Mouse (Mus musculus) urinary bladder, postnatal 36 days (tissue): Measurements from ENCODE around the gene Olfr1413.

Experiments used
- DNase-seq, 2 experiments: peaks; one replicate each; pipeline ENCODE4 v3.0.0; 2022; ENCODE audit warnings: low spot score in 2 of 2, mixed read lengths in 1 of 2

Gene Olfr1413

GRCm38 (mm10) chr1:92571022-92571421, at the start of gene Olfr1413:
TSS of gene Olfr1413 (plus strand) at chr1:92571322.
- no peak for DNase-seq

DNA sequence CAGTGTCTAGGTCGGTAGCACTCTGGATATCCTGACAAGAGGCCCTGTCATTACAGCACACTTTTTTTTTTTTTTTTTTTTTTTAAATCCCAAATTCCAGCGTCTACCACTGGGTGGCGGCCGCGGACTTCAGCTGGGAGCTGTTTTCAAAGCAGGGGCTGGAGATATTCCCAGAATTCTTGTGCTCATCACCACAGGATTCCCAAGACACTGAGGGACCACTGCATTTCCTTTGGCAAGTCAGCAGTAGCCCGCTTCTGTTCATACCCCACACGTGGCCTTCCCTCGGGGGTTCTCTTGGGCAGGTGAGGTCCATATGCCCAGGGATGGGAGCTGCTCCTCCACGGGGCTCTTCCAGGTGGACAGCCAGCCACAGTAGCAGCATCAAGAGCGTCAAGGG, 49.7 kb upstream of the Olfr1413 start:
- peak in 1 of 2 experiments; percentile 4 for DNase-seq

GRCm38 (mm10) chr1:92523764-92524163, 47.4 kb upstream of the Olfr1413 start:
- no peak for DNase-seq

DNA sequence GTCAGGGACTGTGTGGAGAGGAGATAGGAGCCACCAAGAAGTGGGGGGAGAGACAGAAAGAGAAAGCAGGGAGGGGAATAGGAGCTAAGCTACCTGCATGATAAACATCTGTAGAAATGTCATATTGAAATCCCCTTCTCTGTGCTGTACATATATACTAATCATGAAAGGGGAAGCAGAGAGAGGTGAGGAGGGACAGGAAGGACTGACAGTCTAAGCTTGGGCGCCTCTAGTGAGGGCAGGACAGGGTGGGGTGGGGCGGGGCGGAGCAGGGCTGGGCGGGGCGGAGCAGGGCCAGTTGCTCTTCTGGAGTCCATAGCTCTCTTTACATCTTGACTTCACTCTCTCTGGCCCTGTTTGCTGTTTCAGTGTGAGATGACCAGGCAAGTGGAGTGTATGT, 34.1 kb upstream of the Olfr1413 start:
- no peak for DNase-seq

GRCm38 (mm10) chr1:92539071-92539470, 32.1 kb upstream of the Olfr1413 start:
- no peak for DNase-seq

- no peak for DNase-seq
These were observed 25.2 kb upstream of the Olfr1413 start for GRCm38 (mm10) chr1:92545929-92546328.

DNA sequence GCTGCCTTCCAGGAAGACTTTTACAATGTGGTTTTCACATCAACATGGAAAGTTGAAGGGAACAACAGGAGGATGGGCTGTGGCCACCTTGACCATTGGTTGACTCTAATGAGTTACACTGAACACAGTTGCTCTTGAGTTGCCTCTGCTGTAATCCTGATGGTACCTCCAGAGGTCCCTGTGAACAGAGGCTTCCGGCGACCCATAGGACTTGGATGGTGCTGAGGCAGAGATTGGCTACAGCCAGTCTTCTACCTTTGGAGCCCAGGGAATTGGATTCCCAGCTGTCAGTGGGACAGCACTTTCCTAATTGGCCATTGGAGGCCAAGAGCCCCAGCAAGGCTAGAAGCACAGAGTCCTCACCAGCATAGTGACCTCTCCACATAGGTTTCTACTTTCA, 14.4 kb downstream of the Olfr1413 start, which contains the start of gene Olfr1412:
Gene Olfr1412 (plus strand): TSS at position 301 of the 400 bp plus-strand sequence.
- no peak for DNase-seq

- no peak for DNase-seq
These were observed 23.0 kb downstream of the Olfr1413 start, which contains the start of gene Olfr1411 for GRCm38 (mm10) chr1:92594111-92594510. TSS of gene Olfr1411 (plus strand) at chr1:92594411.

- DNase-seq: no peak
These were observed 24.9 kb downstream of the Olfr1413 start for GRCm38 (mm10) chr1:92596019-92596418.

DNA sequence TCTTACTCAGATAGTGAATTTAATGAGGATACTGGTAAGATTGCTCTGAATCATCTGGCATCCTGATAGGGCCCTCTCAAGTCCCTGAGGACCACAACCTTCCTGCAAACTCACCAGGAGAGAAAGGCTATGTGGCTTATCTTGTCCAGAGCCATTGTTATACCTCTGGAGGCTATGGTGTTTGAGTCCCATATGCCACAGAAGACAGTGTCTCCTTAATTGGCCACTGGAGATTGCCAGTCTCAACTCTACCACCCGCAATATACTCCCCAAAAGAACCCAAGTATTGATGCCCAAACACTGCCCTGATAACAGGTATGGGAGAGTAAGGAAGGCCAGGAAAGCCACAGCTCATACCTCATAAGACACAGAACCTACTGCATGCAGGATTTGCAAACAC, 34.4 kb downstream of the Olfr1413 start, which contains the start of gene Olfr1410:
Gene Olfr1410 (plus strand): TSS at position 301 of the 400 bp plus-strand sequence.
- no peak for DNase-seq

- DNase-seq: no peak
These were observed 36.6 kb downstream of the Olfr1413 start for GRCm38 (mm10) chr1:92607711-92608110.

GRCm38 (mm10) chr1:92611008-92611407, 39.9 kb downstream of the Olfr1413 start:
- DNase-seq: peak; percentile 13 to 36

DNA sequence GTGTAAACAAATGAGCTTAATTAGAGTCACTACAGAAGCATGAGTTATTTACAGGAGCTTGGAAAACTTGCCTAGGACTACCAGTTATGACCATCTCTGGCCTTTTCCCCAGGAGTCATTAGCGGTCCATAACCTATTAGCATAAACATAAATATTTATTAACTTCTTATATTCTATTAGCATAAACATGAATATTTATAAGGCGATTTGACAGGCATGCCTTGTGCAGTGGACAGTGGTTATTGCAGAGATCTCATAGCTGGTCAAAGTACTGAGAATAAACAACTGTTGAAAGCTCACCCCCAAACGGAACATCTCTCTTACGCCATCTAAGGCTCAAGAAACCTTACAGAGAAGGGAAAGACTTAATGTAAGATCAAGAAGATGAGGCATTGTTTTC, 42.1 kb downstream of the Olfr1413 start:
- DNase-seq: no peak

GRCm38 (mm10) chr1:92614516-92614915, 43.4 kb downstream of the Olfr1413 start:
- no peak for DNase-seq

DNA sequence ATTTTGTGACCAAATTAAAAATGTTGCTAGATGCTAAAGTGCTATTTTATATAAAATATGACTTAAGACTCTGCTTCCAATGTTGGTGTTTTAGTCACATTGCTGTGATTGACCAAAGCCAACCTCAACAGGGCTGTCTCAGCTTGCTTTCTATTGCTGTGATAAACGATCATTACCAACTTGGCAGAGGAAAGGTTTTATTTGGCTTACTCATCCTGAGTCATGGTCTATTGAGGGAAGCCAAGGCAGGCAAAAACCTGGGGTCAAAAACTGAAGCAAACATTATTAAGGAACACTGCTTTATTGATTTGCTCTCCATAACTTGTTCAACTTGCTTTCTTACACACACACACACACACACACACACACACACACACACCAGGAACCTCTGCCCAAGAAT, 44.9 kb downstream of the Olfr1413 start:
- DNase-seq: peak in 1 of 2 experiments; percentile 14

- no peak for DNase-seq
These were observed 46.4 kb downstream of the Olfr1413 start, which contains the start of gene Olfr12 for GRCm38 (mm10) chr1:92617488-92617887. TSS of gene Olfr12 (plus strand) at chr1:92617788.

DNA sequence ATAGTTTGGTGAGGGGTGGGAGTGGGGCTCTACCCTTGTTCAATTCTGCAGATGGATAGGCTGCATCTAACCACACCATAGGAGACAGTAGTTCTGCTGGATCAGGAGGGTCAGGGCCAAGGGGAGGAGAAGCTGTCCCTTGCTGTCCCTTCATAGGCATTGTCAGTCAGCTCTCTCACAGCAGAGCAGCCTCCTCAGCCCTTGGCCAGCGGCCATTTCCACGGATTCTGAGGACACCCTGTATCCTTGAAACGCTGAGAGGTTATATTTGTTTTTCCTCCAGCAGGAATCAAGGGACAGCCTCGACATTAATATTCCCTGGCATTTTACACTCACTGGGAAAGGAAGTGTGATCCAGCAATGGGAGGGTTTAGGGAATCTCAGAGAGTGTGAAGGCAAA, 47.2 kb downstream of the Olfr1413 start:
- no peak for DNase-seq
